Mouse (Mus musculus) cerebellum, adult 18-20 months (tissue): ENCODE measurements at regions not wholly inside any gene's neighbourhood (a gene's known extent, or its start where the extent isn't known, plus 50 kb on each side); places are given as distances from the start of the nearest gene placed in this dataset.
"Not testable (repeated sequence)": the region's sequence is repeated elsewhere in the genome, so short reads cannot be mapped to it uniquely, and the experiment has no call there.

Experiments used
- DNase-seq, 2 experiments: peaks; one replicate each; pipeline ENCODE4 v3.0.0; 2021

GRCm38 (mm10) chr8:115995320-115995719, 287.7 kb upstream of the Maf start:
- no peak for DNase-seq

- no peak for DNase-seq
These were observed 284.4 kb upstream of the Maf start for GRCm38 (mm10) chr8:115991989-115992388.

GRCm38 (mm10) chr8:115983397-115983796, 275.8 kb upstream of the Maf start:
- DNase-seq: no peak

- DNase-seq: no peak
These were observed 274.7 kb upstream of the Maf start for GRCm38 (mm10) chr8:115982326-115982725.

GRCm38 (mm10) chr8:115981426-115981825, 273.8 kb upstream of the Maf start:
- no peak for DNase-seq

GRCm38 (mm10) chr8:115980616-115981015, 273.0 kb upstream of the Maf start:
- DNase-seq: no peak

- no peak for DNase-seq
These were observed 269.6 kb upstream of the Maf start for GRCm38 (mm10) chr8:115977152-115977551.

- no peak for DNase-seq
These were observed 267.1 kb upstream of the Maf start for GRCm38 (mm10) chr8:115974706-115975105.

GRCm38 (mm10) chr8:115971351-115971750, 263.8 kb upstream of the Maf start:
- DNase-seq: not testable (repeated sequence)

GRCm38 (mm10) chr8:115968121-115968520, 260.5 kb upstream of the Maf start:
- no peak for DNase-seq

- no peak for DNase-seq
These were observed 258.4 kb upstream of the Maf start for GRCm38 (mm10) chr8:115965981-115966380.

- DNase-seq: peak; percentile 50 to 69
These were observed 247.8 kb upstream of the Maf start for GRCm38 (mm10) chr8:115955371-115955770.

GRCm38 (mm10) chr8:115953783-115954470, 246.3 kb upstream of the Maf start:
- DNase-seq: peak; percentile 28 to 40

- peak; percentile 14 to 22 for DNase-seq
These were observed 244.9 kb upstream of the Maf start for GRCm38 (mm10) chr8:115952496-115952895.

- DNase-seq: no peak
These were observed 241.3 kb upstream of the Maf start for GRCm38 (mm10) chr8:115948916-115949315.

- DNase-seq: no peak
These were observed 240.4 kb upstream of the Maf start for GRCm38 (mm10) chr8:115948036-115948435.

GRCm38 (mm10) chr8:115942731-115943509, 235.3 kb upstream of the Maf start:
- DNase-seq: no peak

- DNase-seq: no peak
These were observed 222.0 kb upstream of the Maf start for GRCm38 (mm10) chr8:115929472-115930210.

GRCm38 (mm10) chr8:115921889-115922288, 214.3 kb upstream of the Maf start:
- no peak for DNase-seq

- DNase-seq: no peak
These were observed 199.1 kb upstream of the Maf start for GRCm38 (mm10) chr8:115906650-115907049.

GRCm38 (mm10) chr8:115903853-115904420, 196.3 kb upstream of the Maf start:
- peak; percentile 89 to 90 for DNase-seq

- DNase-seq: no peak
These were observed 190.1 kb upstream of the Maf start for GRCm38 (mm10) chr8:115897521-115898178.

GRCm38 (mm10) chr8:115897086-115897485, 189.5 kb upstream of the Maf start:
- no peak for DNase-seq
